Mouse (Mus musculus) bone marrow macrophage, adult 2 months (primary cell): Measurements from ENCODE around the gene Shank2.
A peak's percentile ranks its signal among the peaks of the same experiment; 100 is the strongest.

ENCODE experiments used
- CTCF ChIP-seq: IDR thresholded peaks from 2 replicates; pipeline ENCODE4 v1.5.1; 2012; ENCODE audit warnings: low read depth, mild to moderate bottlenecking, low read length, moderate library complexity
- POLR2A ChIP-seq: IDR thresholded peaks from 2 replicates; pipeline ENCODE4 v1.6.1; 2012; ENCODE audit warnings: mild to moderate bottlenecking, low read depth, low read length, borderline replicate concordance

DNA sequence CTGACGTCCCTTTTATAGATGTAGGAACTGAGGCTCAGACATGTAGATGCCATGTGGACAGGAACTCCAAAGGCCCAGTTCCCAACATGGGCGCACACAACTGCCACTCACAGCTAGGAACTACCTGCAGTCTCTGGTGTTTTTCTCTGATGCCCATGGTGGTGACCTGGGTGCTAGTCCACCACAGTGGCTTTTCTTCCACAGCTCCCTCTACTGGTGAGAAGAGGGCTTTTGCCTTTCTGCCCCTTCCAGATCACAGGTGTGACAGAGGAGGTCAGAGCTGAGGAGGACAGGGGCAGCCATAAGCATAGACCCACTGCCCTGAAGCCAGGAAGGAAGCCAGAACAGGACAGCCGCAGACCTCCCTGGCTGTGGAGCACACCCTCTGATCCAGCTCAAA is 425.7 kb downstream of the Shank2 start:
- peak; percentile 77 for TF ChIP-seq CTCF
- no peak for TF ChIP-seq POLR2A
